Mouse (Mus musculus): ENCODE data around the gene Tbc1d32. TPM values are rescaled to one million over a fixed set of nuclear protein-coding genes. Genes with fewer than 3 reads are reported as not detected.

Tbc1d32 gene
- total and polyA plus RNA-seq, 2 experiments from 2014 or later, result 1.7 to 2.3 TPM

DNA sequence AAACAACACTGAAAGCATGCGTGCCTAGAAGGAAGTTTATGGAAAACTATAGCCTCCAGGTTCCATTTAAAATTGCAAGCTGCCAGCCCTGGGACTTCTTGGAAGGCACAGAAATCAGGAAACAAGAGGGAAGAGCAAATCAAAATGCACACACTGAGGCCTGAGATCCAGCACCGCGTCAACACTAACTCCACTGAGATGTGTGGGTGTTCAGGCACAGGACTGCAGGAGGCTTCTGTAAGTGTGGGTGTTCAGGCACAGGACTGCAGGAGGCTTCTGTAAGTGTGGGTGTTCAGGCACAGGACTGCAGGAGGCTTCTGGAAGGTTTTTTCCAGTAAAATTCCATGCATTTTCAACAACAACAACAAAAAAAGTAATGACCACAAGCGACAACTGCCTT lies 62.7 kb downstream of the Tbc1d32 start:
- H3K27ac ChIP-seq (ENCODE audit: low read depth), result no peak overlapping the region
- H3K27me3 ChIP-seq (ENCODE audit: control insufficient read depth, insufficient read depth, low read length), result no peaks in the 10 kb centered on the region
- no peaks in the 10 kb centered on the region for H3K9me3 ChIP-seq (replicated peaks; ENCODE audit: control insufficient read depth, low read length)
- no peaks in the 10 kb centered on the region for H3K4me1 ChIP-seq (ENCODE audit: control insufficient read depth, insufficient read depth)
- DNase-seq (ENCODE audit: low spot score) (no peak), ATAC-seq (ENCODE audit: insufficient read depth, low read depth) (no peak)
- WGBS, result 74% methylated on average over 4 of the region's 4 CpGs
- TF ChIP-seq CTCF (IDR thresholded peaks at IDR 0.05; ENCODE audit: low read depth) (no peak), EP300 (IDR thresholded peaks at IDR 0.05; ENCODE audit: low read depth) (no peak)
- H3K4me3 ChIP-seq (ENCODE audit: low read depth, low read length), result no peak overlapping the region
- H3K9ac ChIP-seq (replicated peaks; ENCODE audit: low read depth, low read length), result no peak overlapping the region
- H3K4me2 ChIP-seq (ENCODE audit: low read depth, low read length), result no peak overlapping the region
- H3K36me3 ChIP-seq (replicated peaks; ENCODE audit: control insufficient read depth, insufficient read depth, low read length), result peaks cover 5% of the 10 kb centered on the region; the same call in 1 of the 2 replicates

DNA sequence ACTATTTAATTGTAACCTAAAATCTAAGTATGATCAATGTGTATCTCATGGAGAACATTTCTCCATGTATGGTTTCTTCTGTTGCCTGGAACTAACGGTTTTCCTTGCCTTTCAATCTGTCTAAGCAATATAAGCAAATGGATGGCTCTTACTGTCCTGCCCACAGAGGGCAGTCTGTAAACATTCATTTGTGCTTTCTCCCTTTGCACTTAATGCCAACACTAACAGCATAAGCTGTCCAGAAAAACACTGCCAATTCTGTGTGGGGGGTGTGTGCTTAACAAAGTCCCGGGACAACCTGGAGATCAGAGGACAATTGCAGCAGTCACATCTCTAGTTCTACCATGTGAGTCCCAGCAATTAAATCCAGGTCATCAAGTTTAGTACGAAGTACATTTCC lies 64.1 kb downstream of the Tbc1d32 start:
- TF ChIP-seq EP300 (IDR thresholded peaks at IDR 0.05; ENCODE audit: low read depth), result no peak
- TF ChIP-seq CTCF (IDR thresholded peaks at IDR 0.05; ENCODE audit: low read depth), result peak; percentile 28
- Histone ChIP-seq H3K4me1 (ENCODE audit: control insufficient read depth, insufficient read depth) (no peaks in the 10 kb centered on the region), H3K9ac (replicated peaks; ENCODE audit: low read depth, low read length) (no peak overlapping the region), H3K27me3 (ENCODE audit: control insufficient read depth, insufficient read depth, low read length) (no peaks in the 10 kb centered on the region), H3K4me3 (ENCODE audit: low read depth, low read length) (no peak overlapping the region), H3K27ac (ENCODE audit: low read depth) (no peak overlapping the region), H3K9me3 (replicated peaks; ENCODE audit: control insufficient read depth, low read length) (no peaks in the 10 kb centered on the region), H3K36me3 (replicated peaks; ENCODE audit: control insufficient read depth, insufficient read depth, low read length) (no peaks in the 10 kb centered on the region), H3K4me2 (ENCODE audit: low read depth, low read length) (no peak overlapping the region)
- no peak for ATAC-seq (ENCODE audit: insufficient read depth, low read depth)
- 75% methylated on average over 3 of the region's 3 CpGs for WGBS
- no peak for DNase-seq (ENCODE audit: low spot score)

DNA sequence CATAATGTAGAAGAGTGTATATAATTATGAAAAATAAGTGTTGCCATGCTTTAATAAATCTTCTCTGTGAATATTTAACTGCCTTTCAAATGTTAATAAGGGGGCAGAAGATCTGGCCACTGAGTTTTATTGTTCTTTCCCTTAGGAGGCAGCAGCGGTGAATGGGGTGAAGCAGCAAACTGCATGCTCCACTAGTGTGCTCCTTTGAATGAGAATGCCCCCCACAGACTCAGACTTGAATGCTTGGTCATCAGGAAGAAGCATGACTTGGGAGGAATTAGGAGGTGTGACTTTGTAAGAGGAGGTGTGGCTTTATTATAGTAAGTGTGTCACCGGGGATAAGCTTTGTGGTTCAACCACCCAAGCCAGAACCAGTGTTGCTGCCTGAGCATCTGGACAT lies 69.7 kb downstream of the Tbc1d32 start:
- Histone ChIP-seq H3K27ac (ENCODE audit: low read depth) (no peak overlapping the region), H3K4me2 (ENCODE audit: low read depth, low read length) (no peak overlapping the region), H3K4me3 (ENCODE audit: low read depth, low read length) (no peak overlapping the region), H3K9ac (replicated peaks; ENCODE audit: low read depth, low read length) (no peak overlapping the region), H3K27me3 (ENCODE audit: control insufficient read depth, insufficient read depth, low read length) (no peaks in the 10 kb centered on the region), H3K9me3 (replicated peaks; ENCODE audit: control insufficient read depth, low read length) (no peaks in the 10 kb centered on the region), H3K36me3 (replicated peaks; ENCODE audit: control insufficient read depth, insufficient read depth, low read length) (no peaks in the 10 kb centered on the region), H3K4me1 (ENCODE audit: control insufficient read depth, insufficient read depth) (no peaks in the 10 kb centered on the region)
- DNase-seq (ENCODE audit: low spot score) (no peak), ATAC-seq (ENCODE audit: insufficient read depth, low read depth) (no peak)
- WGBS, result 84% methylated on average over 2 of the region's 2 CpGs
- TF ChIP-seq CTCF (IDR thresholded peaks at IDR 0.05; ENCODE audit: low read depth) (no peak), EP300 (IDR thresholded peaks at IDR 0.05; ENCODE audit: low read depth) (no peak)

DNA sequence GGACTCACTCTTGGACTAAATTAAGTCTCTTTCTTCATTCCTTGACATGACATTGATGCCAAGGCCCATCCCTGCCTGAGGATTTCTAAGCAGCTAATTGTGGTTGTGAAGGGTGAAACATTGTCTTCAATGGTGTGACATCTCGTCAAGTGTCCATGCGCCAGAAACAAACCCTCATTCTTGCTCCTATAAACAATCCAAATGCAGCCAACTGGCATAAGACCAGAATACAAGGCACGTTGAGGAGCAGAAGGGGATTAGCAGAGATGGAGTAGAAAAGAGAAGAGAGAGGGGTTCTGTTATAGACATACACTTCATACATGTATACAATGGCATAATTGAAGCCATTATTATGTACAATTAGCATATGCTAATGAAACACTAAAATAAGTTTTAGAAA lies 70.3 kb downstream of the Tbc1d32 start:
- Histone ChIP-seq H3K4me3 (ENCODE audit: low read depth, low read length) (no peak overlapping the region), H3K9ac (replicated peaks; ENCODE audit: low read depth, low read length) (no peak overlapping the region), H3K4me2 (ENCODE audit: low read depth, low read length) (no peak overlapping the region), H3K27ac (ENCODE audit: low read depth) (no peak overlapping the region), H3K4me1 (ENCODE audit: control insufficient read depth, insufficient read depth) (no peaks in the 10 kb centered on the region), H3K9me3 (replicated peaks; ENCODE audit: control insufficient read depth, low read length) (no peaks in the 10 kb centered on the region), H3K27me3 (ENCODE audit: control insufficient read depth, insufficient read depth, low read length) (no peaks in the 10 kb centered on the region), H3K36me3 (replicated peaks; ENCODE audit: control insufficient read depth, insufficient read depth, low read length) (no peaks in the 10 kb centered on the region)
- no peak for ATAC-seq (ENCODE audit: insufficient read depth, low read depth)
- 79% methylated on average over 3 of the region's 3 CpGs for whole genome bisulfite sequencing
- no peak for DNase-seq (ENCODE audit: low spot score)
- TF ChIP-seq CTCF (IDR thresholded peaks at IDR 0.05; ENCODE audit: low read depth) (no peak), EP300 (IDR thresholded peaks at IDR 0.05; ENCODE audit: low read depth) (no peak)

DNA sequence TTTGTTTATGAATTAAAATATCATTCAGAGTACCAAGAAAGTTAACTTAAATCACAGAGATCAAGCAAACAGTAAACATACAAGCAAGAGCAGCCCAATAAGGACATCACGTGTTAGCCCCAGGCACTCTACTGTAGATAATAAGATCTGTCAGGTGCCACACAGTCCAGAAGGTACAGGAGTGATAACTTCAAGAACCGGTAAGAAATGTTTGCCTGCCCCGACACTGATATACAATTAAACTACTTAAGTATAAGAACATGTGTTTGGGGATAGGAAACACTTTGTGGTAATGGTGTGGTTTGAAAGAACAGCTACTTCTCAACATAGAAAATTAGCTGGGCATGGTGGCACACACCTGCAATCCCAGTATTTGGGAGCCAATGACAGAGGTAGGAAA lies 71.5 kb downstream of the Tbc1d32 start:
- Histone ChIP-seq H3K4me3 (ENCODE audit: low read depth, low read length) (no peak overlapping the region), H3K9ac (replicated peaks; ENCODE audit: low read depth, low read length) (no peak overlapping the region), H3K27me3 (ENCODE audit: control insufficient read depth, insufficient read depth, low read length) (no peaks in the 10 kb centered on the region), H3K27ac (ENCODE audit: low read depth) (no peak overlapping the region), H3K9me3 (replicated peaks; ENCODE audit: control insufficient read depth, low read length) (no peaks in the 10 kb centered on the region), H3K4me1 (ENCODE audit: control insufficient read depth, insufficient read depth) (no peaks in the 10 kb centered on the region), H3K36me3 (replicated peaks; ENCODE audit: control insufficient read depth, insufficient read depth, low read length) (no peaks in the 10 kb centered on the region), H3K4me2 (ENCODE audit: low read depth, low read length) (no peak overlapping the region)
- 81% methylated on average over 3 of the region's 3 CpGs for WGBS
- ATAC-seq (ENCODE audit: insufficient read depth, low read depth) (no peak), DNase-seq (ENCODE audit: low spot score) (no peak)
- no peak for TF ChIP-seq EP300 (IDR thresholded peaks at IDR 0.05; ENCODE audit: low read depth)
- no peak for TF ChIP-seq CTCF (IDR thresholded peaks at IDR 0.05; ENCODE audit: low read depth)

DNA sequence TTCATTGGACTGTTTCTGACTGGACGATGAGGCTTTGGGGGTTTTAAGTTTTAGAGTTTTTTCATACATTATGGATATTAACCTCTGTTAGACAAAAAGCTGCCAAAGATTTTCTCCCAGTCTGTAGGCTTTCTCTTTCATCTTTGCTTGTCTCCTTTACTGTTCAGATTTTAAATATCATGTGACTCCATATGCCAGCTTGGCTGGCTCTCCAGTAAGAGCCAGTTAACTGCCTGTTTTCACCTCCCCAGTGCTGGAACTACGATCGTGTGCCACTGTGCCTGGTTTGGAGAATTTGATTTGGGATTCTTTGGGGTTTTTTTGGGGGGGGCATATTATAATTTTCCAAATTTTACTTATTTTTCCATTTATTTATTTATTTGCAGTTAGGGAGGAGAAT lies 79.6 kb downstream of the Tbc1d32 start:
- Histone ChIP-seq H3K4me3 (ENCODE audit: low read depth, low read length) (no peak overlapping the region), H3K4me1 (ENCODE audit: control insufficient read depth, insufficient read depth) (no peaks in the 10 kb centered on the region), H3K4me2 (ENCODE audit: low read depth, low read length) (no peak overlapping the region), H3K9me3 (replicated peaks; ENCODE audit: control insufficient read depth, low read length) (no peaks in the 10 kb centered on the region), H3K27ac (ENCODE audit: low read depth) (no peak overlapping the region), H3K36me3 (replicated peaks; ENCODE audit: control insufficient read depth, insufficient read depth, low read length) (no peaks in the 10 kb centered on the region), H3K9ac (replicated peaks; ENCODE audit: low read depth, low read length) (no peak overlapping the region), H3K27me3 (ENCODE audit: control insufficient read depth, insufficient read depth, low read length) (no peaks in the 10 kb centered on the region)
- 93% methylated on average over 3 of the region's 3 CpGs for WGBS
- DNase-seq (ENCODE audit: low spot score) (no peak), ATAC-seq (ENCODE audit: insufficient read depth, low read depth) (no peak)
- TF ChIP-seq EP300 (IDR thresholded peaks at IDR 0.05; ENCODE audit: low read depth) (no peak), CTCF (IDR thresholded peaks at IDR 0.05; ENCODE audit: low read depth) (no peak)
